Mouse (Mus musculus): ENCODE measurements around the gene Ip6k3. TPM values are rescaled to one million over a fixed set of nuclear protein-coding genes. Genes with fewer than 3 reads are reported as not detected.

Ip6k3 gene
- total and polyA plus RNA-seq, 2 experiments from 2014 or later = 0.06 TPM; not detected in 1

DNA sequence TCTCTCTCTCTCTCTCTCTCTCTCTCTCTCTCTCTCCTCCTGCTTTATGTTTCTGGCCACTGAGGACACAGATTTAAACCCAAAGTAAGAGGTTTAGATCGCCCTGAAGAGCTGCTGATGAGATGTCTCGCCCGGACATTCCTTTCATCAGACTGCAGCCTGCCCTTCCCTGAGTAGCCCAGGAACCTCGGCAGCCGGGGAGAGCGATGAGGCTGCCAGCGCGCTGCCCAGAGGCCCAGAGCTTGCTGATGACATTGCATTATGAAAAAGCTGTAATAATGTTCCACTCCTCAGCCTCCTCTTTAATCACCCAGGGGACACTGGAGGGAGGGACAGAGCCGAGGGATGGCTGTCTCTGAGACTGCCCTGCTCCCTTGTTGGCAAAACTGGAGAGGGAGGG, 27.3 kb downstream of the Ip6k3 start:
- ATAC-seq = no peak
- no peak for TF ChIP-seq CTCF (IDR thresholded peaks at IDR 0.05; ENCODE audit: low read depth)
- Histone ChIP-seq H3K4me1 (ENCODE audit: insufficient read depth) (no peaks in the 10 kb centered on the region; the same call in 1 of the 2 replicates), H3K4me2 (ENCODE audit: low read depth) (no peak overlapping the region), H3K9me3 (ENCODE audit: low read length) (no peaks in the 10 kb centered on the region), H3K36me3 (ENCODE audit: insufficient read depth) (no peaks in the 10 kb centered on the region), H3K27ac (ENCODE audit: low read depth, low read length) (no peak overlapping the region), H3K27me3 (ENCODE audit: insufficient read depth, low read length) (no peaks in the 10 kb centered on the region), H3K4me3 (ENCODE audit: low read depth, low read length) (no peak overlapping the region), H3K9ac (no peak overlapping the region)
- WGBS = 47% methylated on average over 9 of the region's 9 CpGs
- DNase-seq = no peak

DNA sequence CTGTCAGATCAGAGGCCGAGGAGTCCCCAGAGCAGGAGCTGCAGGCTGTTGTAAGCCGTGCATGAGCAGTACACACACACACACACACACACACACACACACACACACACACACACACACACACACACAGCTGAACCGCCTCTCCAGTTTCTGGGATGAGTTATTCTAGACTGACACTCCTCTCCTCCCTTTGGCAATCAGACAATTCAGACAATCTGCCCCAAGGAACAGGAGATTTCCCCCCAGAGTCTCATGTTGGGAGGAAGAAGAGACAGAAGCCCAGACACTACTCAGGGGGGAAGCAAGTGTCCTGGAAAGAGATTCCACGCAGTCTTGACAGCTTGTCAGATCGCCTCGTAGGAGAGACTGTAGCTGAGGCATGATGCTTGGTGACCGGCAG, 28.3 kb downstream of the Ip6k3 start:
- no peak for TF ChIP-seq CTCF (IDR thresholded peaks at IDR 0.05; ENCODE audit: low read depth)
- WGBS = 31% methylated on average over 7 of the region's 7 CpGs
- H3K9ac ChIP-seq = no peak overlapping the region
- H3K4me3 ChIP-seq (ENCODE audit: low read depth, low read length) = no peak overlapping the region
- no peaks in the 10 kb centered on the region for H3K9me3 ChIP-seq (ENCODE audit: low read length)
- H3K27me3 ChIP-seq (ENCODE audit: insufficient read depth, low read length) = no peaks in the 10 kb centered on the region
- no peak overlapping the region for H3K4me2 ChIP-seq (ENCODE audit: low read depth)
- H3K36me3 ChIP-seq (ENCODE audit: insufficient read depth) = no peaks in the 10 kb centered on the region
- ATAC-seq (no peak), DNase-seq (peak; percentile 43)
- H3K4me1 ChIP-seq (ENCODE audit: insufficient read depth) = no peaks in the 10 kb centered on the region; the same call in 1 of the 2 replicates
- H3K27ac ChIP-seq (ENCODE audit: low read depth, low read length) = no peak overlapping the region

DNA sequence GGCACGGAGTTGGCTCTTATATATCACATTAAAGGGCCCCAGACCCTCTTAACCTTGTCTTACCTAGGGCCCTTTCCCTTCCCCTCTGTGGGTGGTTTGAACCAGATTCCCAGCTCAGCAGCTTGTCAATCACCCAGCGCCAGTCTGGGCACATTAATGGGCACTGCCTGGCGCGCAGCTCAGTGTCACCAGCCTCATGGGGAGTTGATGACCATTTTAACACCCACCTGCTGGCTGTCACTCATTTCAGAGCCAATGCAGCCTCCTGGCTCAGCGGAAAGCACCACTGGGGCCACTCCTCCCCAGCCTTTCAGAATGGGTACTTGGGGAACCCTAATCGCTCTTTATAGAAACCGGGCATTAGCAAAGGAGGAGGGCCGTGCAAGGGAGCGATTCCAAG, 29.2 kb downstream of the Ip6k3 start:
- H3K9me3 ChIP-seq (ENCODE audit: low read length) = no peaks in the 10 kb centered on the region
- H3K4me3 ChIP-seq (ENCODE audit: low read depth, low read length) = no peak overlapping the region
- no peak for DNase-seq
- TF ChIP-seq CTCF (IDR thresholded peaks at IDR 0.05; ENCODE audit: low read depth) = no peak
- WGBS = 18% methylated on average over 9 of the region's 9 CpGs
- peaks cover under 1% of the 10 kb centered on the region for H3K4me1 ChIP-seq (ENCODE audit: insufficient read depth)
- no peak for ATAC-seq
- no peak overlapping the region for H3K27ac ChIP-seq (ENCODE audit: low read depth, low read length)
- no peaks in the 10 kb centered on the region for H3K36me3 ChIP-seq (ENCODE audit: insufficient read depth)
- no peaks in the 10 kb centered on the region for H3K27me3 ChIP-seq (ENCODE audit: insufficient read depth, low read length)
- no peak overlapping the region for H3K9ac ChIP-seq
- no peak overlapping the region for H3K4me2 ChIP-seq (ENCODE audit: low read depth)

DNA sequence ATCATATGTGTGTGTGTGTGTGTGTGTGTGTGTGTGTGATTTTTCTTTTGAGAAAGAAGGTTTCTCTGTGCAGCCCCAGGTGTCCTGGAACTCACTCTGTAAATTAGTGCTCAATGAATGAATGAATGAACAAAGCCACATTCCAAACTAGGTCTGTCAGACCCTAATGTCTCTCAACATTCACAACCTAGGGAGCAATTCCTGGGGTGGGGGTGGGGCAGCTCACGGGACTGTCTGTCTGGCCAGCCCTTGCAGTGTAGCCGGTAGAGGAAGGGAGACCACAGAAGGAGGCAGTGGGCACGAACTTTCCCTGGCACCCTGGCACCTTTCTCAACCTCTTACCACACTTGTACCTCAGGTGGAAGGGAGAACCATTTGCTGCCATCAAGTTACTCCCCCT, 32.9 kb downstream of the Ip6k3 start:
- ATAC-seq = no peak
- DNase-seq = no peak
- Histone ChIP-seq H3K4me2 (ENCODE audit: low read depth) (no peak overlapping the region), H3K27ac (ENCODE audit: low read depth, low read length) (no peak overlapping the region), H3K9me3 (ENCODE audit: low read length) (no peaks in the 10 kb centered on the region), H3K4me3 (ENCODE audit: low read depth, low read length) (no peak overlapping the region), H3K4me1 (ENCODE audit: insufficient read depth) (peaks cover 11% of the 10 kb centered on the region), H3K36me3 (ENCODE audit: insufficient read depth) (no peaks in the 10 kb centered on the region), H3K27me3 (ENCODE audit: insufficient read depth, low read length) (no peaks in the 10 kb centered on the region), H3K9ac (no peak overlapping the region)
- TF ChIP-seq CTCF (IDR thresholded peaks at IDR 0.05; ENCODE audit: low read depth) = no peak
- 21% methylated on average over 3 of the region's 3 CpGs for WGBS

DNA sequence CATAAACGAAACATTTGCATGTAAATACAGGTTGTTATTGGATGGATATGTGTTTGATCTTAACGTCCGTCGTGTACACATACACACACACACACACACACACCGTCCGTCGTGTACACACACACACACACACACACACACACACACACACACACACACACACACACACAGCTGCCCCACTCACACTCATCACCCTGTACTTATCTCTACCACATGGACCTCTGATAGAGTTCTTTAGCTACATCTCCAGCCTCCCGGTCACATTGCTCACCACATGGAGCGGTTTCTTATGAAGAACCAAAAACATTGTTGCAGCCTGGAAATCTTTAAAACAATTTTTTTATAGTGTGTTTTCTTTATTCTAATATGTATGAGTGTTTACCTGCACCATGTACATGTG, 33.4 kb downstream of the Ip6k3 start:
- H3K27ac ChIP-seq (ENCODE audit: low read depth, low read length) = peak overlapping the region; percentile 86
- TF ChIP-seq CTCF (IDR thresholded peaks at IDR 0.05; ENCODE audit: low read depth) = no peak
- peaks cover 11% of the 10 kb centered on the region; the same call in 1 of the 2 replicates for H3K4me1 ChIP-seq (ENCODE audit: insufficient read depth)
- no peaks in the 10 kb centered on the region for H3K9me3 ChIP-seq (ENCODE audit: low read length)
- H3K4me3 ChIP-seq (ENCODE audit: low read depth, low read length) = peak overlapping the region; percentile 65
- H3K27me3 ChIP-seq (ENCODE audit: insufficient read depth, low read length) = no peaks in the 10 kb centered on the region
- WGBS = 19% methylated on average over 9 of the region's 9 CpGs
- DNase-seq (no peak), ATAC-seq (no peak)
- no peaks in the 10 kb centered on the region for H3K36me3 ChIP-seq (ENCODE audit: insufficient read depth)
- H3K4me2 ChIP-seq (ENCODE audit: low read depth) = peak overlapping the region; percentile 58
- H3K9ac ChIP-seq = peak overlapping the region; percentile 82

DNA sequence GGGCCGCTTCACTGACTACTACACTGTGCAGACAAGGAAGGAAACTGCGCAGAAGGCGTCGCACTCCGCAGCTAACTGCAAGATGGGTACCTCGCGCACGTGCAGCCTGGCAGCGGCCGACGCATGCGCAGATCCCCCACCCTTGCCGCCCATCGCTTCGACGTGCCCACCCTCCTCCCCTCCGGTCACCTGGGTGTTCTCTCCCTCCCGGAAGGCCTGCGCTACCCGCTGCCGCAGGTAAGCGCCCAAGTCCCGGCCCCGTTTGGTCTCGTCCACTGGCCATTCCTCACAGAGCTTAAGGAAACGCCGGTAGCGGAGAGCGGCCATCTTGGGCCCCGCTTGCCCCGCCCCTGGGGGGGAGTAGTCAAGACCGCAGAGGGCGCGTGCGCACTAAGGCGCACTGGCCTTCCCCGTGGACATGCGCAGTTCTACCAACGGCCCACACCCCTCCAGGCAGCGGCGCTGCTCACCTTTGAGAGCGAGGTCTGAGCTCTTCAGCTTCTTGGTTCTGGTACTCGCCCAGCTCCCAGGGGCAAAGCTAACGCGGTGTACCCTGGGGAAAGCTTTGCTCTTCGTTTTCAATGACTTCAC, 33.9 kb downstream of the Ip6k3 start, which contains the start of gene Uqcc2:
TSS of gene Uqcc2 (minus strand) at position 366 of the 591 bp plus-strand sequence.
- 1% methylated on average over 46 of the region's 46 CpGs for WGBS
- H3K4me3 ChIP-seq (ENCODE audit: low read depth, low read length) = peak within 1 kb of the TSS; percentile 65
- TF ChIP-seq CTCF (IDR thresholded peaks at IDR 0.05; ENCODE audit: low read depth) = peak; percentile 79

GRCm38 (mm10) chr17:27132238-27132637, 35.4 kb downstream of the Ip6k3 start:
- TF ChIP-seq CTCF (IDR thresholded peaks at IDR 0.05; ENCODE audit: low read depth) = no peak
- H3K4me2 ChIP-seq (ENCODE audit: low read depth) = no peak overlapping the region
- no peak overlapping the region for H3K27ac ChIP-seq (ENCODE audit: low read depth, low read length)
- H3K36me3 ChIP-seq (ENCODE audit: insufficient read depth) = no peaks in the 10 kb centered on the region
- DNase-seq (no peak), ATAC-seq (no peak)
- no peaks in the 10 kb centered on the region for H3K9me3 ChIP-seq (ENCODE audit: low read length)
- H3K27me3 ChIP-seq (ENCODE audit: insufficient read depth, low read length) = no peaks in the 10 kb centered on the region
- WGBS = 93% methylated on average over 10 of the region's 10 CpGs
- H3K4me3 ChIP-seq (ENCODE audit: low read depth, low read length) = no peak overlapping the region
- H3K9ac ChIP-seq = no peak overlapping the region
- H3K4me1 ChIP-seq (ENCODE audit: insufficient read depth) = peaks cover 11% of the 10 kb centered on the region; the same call in 1 of the 2 replicates

More for the DNA sequence above, 33.9 kb downstream of the Ip6k3 start, which contains the start of gene Uqcc2:
- Histone ChIP-seq H3K27ac (ENCODE audit: low read depth, low read length) (peak within 1 kb of the TSS; percentile 86), H3K4me1 (ENCODE audit: insufficient read depth) (peaks cover 11% of the 10 kb centered on the region; the same call in 1 of the 2 replicates), H3K9me3 (ENCODE audit: low read length) (no peaks in the 10 kb centered on the region), H3K27me3 (ENCODE audit: insufficient read depth, low read length) (no peaks in the 10 kb centered on the region), H3K4me2 (ENCODE audit: low read depth) (peak within 1 kb of the TSS; percentile 58), H3K36me3 (ENCODE audit: insufficient read depth) (no peaks in the 10 kb centered on the region), H3K9ac (peak within 1 kb of the TSS; percentile 82)
- peak; percentile 96 for ATAC-seq
- peak; percentile 100 for DNase-seq
